Mouse (Mus musculus): Measurements from ENCODE around the gene Fat3.

GRCm38 (mm10) chr9:16036346-16036745, 464.7 kb downstream of the Fat3 start:
- TF ChIP-seq CHD2 (IDR thresholded peaks at IDR 0.05; ENCODE audit: low read depth, low read length), result no peak
- no peak for TF ChIP-seq ZC3H11A (IDR thresholded peaks at IDR 0.05; ENCODE audit: borderline replicate concordance, low read depth, low read length)
- no peak for TF ChIP-seq HCFC1 (IDR thresholded peaks at IDR 0.05; ENCODE audit: borderline replicate concordance, insufficient read depth, low read length)
- TF ChIP-seq MAFK (IDR thresholded peaks at IDR 0.05; ENCODE audit: insufficient read depth, low read depth, low read length), result no peak
- TF ChIP-seq ZNF384 (IDR thresholded peaks at IDR 0.05; ENCODE audit: low read depth, low read length), result no peak

Data from ES-E14 (cell line).